Mouse (Mus musculus): Measurements from ENCODE around the gene Gm45213.
A peak's percentile ranks its signal among the peaks of the same experiment; 100 is the strongest.
"Not testable (repeated sequence)": the region's sequence is repeated elsewhere in the genome, so short reads cannot be mapped to it uniquely, and the experiment has no call there.

Gm45213 gene

GRCm38 (mm10) chr7:66048446-66049230 lies 5.2 kb downstream of the Gm45213 start:
- DNase-seq (ENCODE audit: low read depth, low spot score): no peak

DNA sequence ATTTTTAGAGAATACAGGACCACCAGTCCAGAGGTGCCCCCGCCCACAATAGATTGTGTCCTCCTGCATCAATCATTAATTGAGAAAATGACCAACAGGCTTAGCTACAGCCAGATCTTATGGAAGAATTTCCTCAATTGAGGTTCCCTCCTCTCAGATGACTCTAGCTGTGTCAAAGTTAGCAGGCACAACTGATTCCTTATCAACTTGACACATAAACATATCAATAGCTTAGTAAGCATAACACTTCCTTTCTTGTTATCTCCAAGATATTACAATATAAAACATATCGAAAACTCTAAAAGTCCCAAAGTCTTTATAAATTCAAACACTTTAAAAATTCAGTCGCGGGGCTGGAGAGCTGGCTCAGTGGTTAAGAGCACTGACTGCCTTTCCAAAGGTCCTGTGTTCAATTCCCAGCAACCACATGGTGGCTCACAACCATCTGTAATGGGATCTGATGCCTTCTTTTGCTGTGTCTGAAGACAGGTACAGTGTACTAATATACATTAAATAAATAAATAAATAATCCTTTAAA lies 10.6 kb downstream of the Gm45213 start:
- DNase-seq (ENCODE audit: low read depth, low spot score): no peak

- not testable (repeated sequence) for DNase-seq (ENCODE audit: low read depth, low spot score)
Observed at GRCm38 (mm10) chr7:66055356-66055755, 12.0 kb downstream of the Gm45213 start.

- DNase-seq (ENCODE audit: low read depth, low spot score): no peak
Observed at GRCm38 (mm10) chr7:66058703-66059102, 15.3 kb downstream of the Gm45213 start, which contains the start of gene Snrpa1. Gene Snrpa1 (plus strand): TSS chr7:66059003.

DNA sequence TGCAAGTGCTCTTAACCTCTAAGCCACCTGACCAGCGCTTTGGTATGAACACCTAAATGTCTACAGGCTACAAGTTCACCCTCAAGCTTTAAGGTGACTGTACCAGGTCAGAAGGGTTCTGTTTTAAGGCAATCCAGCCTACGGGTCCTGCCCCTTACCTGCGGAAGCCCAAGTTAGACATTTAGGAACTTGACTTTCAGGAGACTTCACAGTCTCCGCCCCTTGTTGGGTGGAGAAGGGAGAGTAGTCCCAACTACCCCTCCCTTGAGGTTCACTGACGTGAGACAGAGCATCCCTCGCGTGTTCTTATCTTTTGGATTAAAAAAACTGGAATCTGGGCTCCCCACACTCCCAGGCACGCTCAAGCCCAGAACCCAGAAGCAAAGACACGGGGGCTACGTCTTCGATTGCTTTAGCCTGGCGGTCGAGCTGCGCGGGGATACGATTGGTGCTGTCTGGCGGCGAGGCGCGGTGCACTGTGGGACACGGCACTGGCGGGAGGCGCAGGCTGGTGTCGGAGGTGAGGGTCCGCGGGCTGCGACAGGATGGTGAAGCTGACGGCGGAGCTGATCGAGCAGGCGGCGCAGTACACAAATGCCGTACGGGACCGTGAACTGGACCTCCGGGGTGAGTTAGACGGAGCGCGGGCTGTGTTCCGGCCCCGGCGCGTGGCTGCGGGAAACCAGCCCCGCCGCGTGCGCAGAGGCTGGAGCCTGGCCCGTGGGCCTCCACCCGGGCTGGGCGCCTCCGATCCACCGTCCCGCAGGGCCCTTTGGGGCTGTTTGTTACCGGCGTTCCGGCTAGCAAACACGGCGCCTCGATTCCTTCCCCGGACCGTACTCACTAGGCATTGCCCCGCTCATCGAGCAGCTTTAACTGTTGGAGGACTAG lies 16.9 kb downstream of the Gm45213 start:
- DNase-seq (ENCODE audit: low read depth, low spot score): peak; percentile 76

GRCm38 (mm10) chr7:66061057-66061456 lies 17.7 kb downstream of the Gm45213 start:
- no peak for DNase-seq (ENCODE audit: low read depth, low spot score)

DNA sequence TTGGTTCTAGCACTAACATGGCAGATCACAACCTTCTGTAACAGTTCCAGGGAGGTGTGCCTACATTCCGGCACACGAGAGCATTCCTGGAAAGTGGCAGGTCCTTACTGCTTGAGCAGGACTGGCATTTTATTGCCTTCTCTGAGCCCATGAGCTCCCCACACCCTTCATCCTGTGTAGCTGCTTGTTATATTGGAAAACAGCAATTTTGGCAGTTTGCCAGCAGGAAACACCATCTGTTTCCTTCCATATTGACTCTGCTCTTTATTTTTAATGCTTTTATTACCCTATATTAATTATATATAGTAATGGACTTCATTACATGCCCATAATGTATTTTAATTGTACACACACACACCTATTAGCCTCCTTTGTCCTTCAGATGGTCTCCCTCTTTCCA lies 33.0 kb downstream of the Gm45213 start:
- no peak for DNase-seq (ENCODE audit: low read depth, low spot score)

DNA sequence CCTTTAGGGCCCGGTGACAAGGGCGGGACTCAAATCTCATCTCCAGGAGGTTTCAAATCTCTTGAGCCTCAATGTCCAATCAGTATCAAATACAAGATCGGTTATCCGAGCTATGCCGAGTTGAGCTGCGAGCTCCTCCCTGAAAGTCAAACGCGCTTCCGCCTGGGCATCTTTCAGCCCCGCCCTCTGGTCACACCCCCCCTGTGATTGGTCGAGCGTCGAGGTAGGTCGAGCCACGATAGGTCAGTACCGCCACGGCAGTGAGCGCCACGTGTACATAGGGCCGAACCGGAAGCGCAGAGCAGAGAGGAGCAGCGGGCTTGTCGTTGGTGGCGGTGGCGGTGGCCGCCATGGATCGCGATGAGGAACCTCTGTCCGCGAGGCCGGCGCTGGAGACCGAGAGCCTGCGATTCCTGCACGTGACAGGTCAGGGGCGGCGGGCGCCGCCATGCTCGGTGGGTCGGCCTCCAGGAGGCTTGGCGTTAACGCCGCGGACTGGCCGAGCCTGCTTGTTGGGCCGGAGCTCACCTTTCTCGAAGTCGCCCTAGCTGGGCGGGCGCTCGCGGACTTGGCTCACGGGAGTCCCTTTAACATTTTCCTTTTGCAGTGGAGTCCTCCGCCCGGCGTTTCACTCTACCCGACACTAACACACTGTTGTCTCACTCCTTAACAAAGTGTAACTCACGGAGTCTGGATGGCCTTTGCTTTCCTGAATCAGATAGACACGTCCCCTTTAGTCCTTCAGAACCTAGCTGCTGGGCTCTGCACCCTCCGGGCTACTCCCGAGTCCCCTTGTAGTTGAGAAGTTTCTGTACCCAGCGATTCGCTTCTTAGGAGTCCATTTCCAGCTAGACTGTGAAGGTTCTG lies 36.2 kb downstream of the Gm45213 start, which contains the start of gene Selenos:
Gene Selenos, plus strand, starts transcription at position 286 of the 867 bp plus-strand sequence.
- DNase-seq (ENCODE audit: low read depth, low spot score): peak; percentile 98

- no peak for DNase-seq (ENCODE audit: low read depth, low spot score)
Observed at GRCm38 (mm10) chr7:66080231-66080613, 36.8 kb downstream of the Gm45213 start.

GRCm38 (mm10) chr7:66083757-66084156 lies 40.4 kb downstream of the Gm45213 start:
- no peak for DNase-seq (ENCODE audit: low read depth, low spot score)

DNA sequence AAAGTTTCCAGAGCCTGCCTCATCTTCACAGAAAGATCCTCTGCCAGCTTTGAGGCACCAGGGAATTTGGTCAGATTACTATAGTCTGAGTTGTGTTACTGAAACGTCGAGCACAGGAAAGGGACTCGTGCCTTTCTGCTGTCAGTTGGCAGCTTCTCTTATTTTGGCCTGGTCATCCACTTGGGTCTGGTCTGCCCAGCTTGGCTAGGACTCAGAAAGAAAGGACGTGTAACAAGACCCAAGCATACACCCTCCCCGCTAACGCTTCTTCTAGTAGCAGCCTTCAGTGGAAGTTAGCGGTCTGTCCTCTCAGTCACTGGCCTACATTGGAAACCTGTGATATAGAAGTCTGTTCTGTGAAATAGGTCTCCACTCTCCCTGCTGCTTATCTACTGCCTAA lies 41.1 kb downstream of the Gm45213 start:
- no peak for DNase-seq (ENCODE audit: low read depth, low spot score)

DNA sequence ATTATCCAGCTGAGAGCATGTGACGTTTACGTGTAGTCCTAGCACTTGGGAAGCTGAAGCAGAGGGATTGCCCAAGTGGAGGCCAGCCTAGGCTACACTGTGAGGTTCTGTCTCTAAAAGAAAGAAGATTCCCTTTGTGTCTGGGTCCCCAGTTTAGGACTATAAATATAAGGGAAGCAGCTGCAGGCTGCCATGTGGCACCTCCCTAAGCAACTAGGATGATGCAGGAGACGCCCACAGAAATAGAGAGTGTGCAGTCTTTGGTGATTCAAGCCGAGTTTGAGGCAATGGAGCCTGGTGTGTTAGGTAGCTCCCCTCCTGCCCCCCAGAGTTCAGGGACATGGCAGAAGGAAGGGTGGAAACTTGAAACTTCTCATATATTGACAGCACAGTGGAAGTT lies 44.2 kb downstream of the Gm45213 start:
- DNase-seq (ENCODE audit: low read depth, low spot score): no peak

- no peak for DNase-seq (ENCODE audit: low read depth, low spot score)
Observed at GRCm38 (mm10) chr7:66088077-66088476, 44.7 kb downstream of the Gm45213 start.

GRCm38 (mm10) chr7:66090676-66091190 lies 47.3 kb downstream of the Gm45213 start:
- DNase-seq (ENCODE audit: low read depth, low spot score): no peak

DNA sequence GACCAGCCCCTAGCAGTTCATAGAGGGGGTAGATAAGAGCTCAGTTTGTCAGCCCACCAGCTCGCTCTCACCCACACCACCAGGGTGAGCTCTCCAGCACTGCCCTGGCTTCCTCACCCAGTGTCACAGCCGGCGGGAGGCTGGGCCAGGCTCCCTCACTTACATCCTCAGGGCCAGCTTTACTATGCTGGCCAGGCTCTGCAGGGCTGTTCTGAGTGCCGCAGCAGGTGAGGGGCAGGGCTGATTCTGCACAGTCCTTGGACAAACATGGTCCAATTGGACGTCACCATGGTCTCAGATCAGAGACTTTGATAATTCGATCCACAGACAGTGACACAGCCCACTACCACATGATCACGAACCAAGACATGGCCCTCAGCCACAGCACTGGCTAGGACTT lies 48.2 kb downstream of the Gm45213 start:
- no peak for DNase-seq (ENCODE audit: low read depth, low spot score)

- no peak for DNase-seq (ENCODE audit: low read depth, low spot score)
Observed at GRCm38 (mm10) chr7:66092656-66093055, 49.3 kb downstream of the Gm45213 start.

DNA sequence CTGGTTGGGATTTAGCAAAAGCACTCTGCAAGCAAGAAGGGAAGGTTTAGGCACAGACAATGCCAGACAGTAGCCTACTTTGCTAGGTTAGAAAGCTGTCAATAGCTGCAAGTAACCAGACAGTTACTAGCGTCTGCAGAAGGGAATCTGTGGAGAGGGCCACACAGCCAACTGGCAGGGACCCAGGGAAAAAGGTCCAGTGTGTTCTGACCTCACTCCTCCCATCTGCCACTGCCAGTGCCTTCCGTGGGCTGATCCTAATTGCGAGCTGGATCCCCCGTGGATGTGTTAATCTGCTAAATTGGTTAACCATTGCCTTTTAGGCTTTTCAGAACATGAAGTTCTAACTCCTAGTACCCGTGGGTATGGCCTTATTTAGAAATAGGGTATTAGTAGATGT lies 50.7 kb downstream of the Gm45213 start:
- no peak for DNase-seq (ENCODE audit: low read depth, low spot score)

GRCm38 (mm10) chr7:66098803-66099202 lies 55.4 kb downstream of the Gm45213 start:
- no peak for DNase-seq (ENCODE audit: low read depth, low spot score)

DNA sequence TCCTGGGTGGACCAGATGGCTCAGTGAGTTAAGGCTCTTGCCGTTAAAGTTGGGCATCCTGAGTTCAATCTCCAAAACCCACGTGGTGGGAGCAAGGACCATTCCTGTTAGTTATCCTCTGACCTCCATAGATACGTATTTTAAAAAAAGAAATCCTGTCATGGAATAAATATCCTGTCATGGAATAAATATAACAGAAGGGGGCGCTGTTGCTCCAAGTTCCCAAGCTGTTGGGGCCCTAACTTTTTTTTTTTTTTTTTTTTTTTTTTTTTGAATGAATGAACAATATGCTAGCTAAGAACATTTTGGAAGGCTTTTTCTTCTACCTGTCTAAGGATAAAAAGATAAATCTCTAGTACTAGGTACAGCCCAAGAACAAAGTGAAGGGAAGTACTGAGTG lies 58.5 kb downstream of the Gm45213 start:
- peak; percentile 48 for DNase-seq (ENCODE audit: low read depth, low spot score)

DNA sequence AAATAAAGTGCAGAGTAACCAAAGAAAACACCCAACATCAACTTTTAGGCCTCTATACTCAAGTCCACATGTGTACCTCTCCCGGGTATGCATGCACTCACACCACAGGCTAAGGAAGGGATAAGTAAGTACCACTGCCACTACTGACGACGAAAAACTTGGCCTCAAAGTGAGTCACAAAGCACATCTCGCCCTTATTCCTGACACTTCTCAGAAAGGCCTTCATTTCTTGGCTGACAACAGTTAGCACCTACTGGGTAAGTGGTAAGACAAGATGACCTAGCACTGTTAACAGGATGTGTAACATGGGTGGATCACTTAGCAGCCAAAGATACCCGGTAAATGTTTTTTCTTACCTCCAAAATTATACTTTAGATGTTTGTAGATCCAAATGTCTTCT lies 61.1 kb downstream of the Gm45213 start:
- no peak for DNase-seq (ENCODE audit: low read depth, low spot score)

DNA sequence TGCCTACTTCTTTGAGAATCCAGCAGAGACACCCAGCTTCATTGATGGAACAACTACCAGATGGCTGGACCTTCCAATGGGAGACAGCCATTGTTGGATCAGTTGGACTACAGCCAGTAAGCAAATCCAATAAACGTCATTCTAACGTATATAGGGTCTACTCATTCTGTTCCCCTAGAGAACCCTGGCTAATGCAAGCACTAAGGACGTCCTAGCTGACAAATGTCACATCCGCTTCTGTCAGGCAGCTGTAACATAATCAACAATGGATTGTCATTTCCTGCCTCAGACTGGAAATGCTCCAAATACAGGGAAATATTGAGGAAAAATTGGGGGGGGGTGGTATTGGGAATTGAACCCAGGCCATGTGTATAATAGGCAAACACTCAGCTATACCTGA lies 62.4 kb downstream of the Gm45213 start:
- no peak for DNase-seq (ENCODE audit: low read depth, low spot score)

Data from embryo, embryonic 11.5 days (tissue).